Mouse (Mus musculus): Measurements from ENCODE around the gene Rrm1.
"Not testable (repeated sequence)": the region's sequence is repeated elsewhere in the genome, so short reads cannot be mapped to it uniquely, and the experiment has no call there.

The Rrm1 gene

DNA sequence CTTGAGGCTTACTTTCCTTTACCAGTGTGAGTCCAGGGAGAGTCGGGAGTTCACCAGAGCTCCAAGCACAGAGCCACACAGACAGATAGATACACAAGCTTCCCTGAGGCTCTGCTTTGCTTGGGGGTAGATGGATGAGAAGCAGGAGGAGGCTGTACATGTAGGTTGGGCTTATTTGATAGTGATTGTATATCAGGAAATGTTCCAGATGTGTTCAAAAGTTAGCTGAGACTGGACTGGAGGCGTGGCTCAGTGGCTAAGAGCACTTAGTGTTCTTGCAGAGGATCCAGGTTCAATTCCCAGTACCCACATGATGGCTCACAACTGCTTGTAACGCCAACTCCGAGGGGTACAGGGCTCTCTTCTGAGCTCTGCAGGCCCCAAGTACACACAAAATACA is 36.9 kb downstream of the Rrm1 start:
- no peak for DNase-seq (ENCODE audit: inconsistent ontology term)

DNA sequence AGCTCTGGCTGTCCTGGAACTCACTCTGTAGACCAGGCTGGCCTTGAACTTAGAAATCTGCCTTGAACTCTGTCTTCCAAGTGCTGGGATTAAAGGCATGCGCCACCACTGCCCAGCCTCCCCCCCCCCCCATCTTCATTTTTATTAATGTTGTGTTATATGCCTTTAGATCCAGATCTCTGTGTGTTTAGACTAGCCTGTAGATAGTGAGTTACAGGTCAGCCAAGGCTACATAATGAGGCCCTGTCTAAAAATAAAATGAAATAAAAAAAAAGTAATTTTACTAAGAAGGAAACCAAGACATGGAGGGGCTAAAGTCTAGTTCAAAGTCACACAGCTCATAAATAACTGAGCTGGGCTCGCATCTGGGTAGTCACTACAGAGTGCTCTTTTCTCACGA is 37.4 kb downstream of the Rrm1 start:
- no peak for DNase-seq (ENCODE audit: inconsistent ontology term)

DNA sequence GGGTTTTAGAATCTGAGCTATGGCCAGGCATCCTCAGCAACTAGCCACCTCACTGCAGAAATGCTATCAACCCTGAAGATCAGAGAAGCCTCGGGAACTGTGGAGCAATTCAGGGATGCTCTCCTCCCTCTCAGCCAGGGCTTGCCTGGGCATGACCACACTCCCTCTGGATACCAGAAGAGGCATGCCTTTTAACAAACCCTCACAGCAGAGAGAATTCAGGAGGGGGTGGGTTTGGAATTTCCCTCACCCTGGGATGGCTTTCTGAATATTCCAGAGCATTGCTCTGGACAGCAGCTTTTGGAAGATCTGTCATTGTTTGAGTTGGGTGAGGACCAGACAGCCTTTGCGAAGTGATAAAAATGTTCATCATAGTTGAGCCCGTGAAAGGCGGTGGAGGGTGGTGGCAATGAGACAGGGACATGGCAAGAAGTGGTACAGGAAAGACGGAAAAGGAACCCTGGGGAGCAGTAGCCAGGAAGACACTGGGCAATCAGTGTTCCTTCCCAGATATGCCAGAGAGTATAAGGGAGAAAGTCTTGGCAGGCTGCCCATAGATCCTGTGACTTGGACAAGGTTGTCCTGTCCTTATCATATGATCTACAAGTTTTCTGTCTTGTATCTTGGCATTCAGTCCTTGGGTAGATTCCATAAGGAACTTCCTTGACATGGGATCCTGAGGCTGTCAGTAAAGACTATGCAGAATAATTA is 38.0 kb downstream of the Rrm1 start:
- peak; percentile 85 for DNase-seq (ENCODE audit: inconsistent ontology term)

DNA sequence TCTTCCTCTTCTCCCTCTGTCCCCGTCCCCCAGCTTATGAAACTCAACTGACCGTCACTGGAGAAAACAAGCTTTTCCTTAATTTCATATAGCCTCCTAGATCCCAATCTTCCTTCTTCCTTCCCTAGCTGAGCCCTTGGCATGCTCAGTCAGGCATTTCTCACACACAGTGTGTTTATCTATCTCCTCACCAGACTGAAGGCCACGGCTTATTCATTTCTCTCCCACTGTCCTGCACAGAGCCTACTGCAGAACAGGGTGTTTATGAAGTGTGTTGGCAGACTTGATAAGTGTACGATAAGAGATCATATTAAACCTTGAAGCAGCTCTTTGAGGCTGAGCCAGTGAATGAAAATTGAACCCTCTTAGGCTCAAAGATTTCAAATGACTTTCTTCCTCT is 39.3 kb downstream of the Rrm1 start:
- no peak for DNase-seq (ENCODE audit: inconsistent ontology term)

DNA sequence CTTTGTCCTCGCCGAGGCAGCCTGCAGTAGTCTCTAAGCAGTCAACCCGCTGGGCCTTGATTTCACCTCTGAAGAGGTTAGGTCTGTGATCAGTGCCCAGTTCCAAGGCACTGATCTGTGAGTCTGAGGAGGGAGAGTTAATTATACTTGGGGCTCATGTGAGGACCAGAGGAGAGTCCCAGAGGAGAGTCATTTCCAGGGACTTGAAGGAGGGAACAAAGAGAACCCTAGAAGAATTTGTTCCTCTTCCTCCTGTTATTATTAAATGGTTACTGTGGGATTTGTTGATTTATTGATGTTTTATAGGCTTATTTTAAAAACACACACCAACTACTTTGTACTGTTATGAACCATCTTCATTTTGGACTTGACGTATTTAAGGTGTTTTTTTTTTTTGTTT is 40.1 kb downstream of the Rrm1 start, which contains the start of gene Olfr543:
Gene Olfr543 (minus strand): TSS at position 101 of the 400 bp plus-strand sequence.
- no peak for DNase-seq (ENCODE audit: inconsistent ontology term)

DNA sequence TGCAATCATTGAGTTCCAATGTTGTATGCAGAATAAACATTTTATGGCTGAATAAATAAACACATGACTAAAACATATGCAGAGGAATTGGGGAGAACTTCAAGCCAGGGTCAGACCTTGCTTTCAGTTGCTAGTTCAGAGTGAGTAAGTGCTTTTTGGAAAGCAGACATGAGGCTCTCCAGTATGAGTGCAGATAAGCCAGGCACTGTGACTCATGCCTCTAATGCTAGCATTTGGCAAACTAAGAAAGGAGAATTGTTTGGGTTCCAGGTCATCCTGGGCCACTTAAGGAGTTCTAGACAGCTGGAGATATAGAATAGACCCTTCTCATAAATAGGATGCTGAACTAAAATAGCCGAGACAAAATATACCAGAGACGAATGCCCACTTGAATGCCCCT is 42.2 kb downstream of the Rrm1 start:
- DNase-seq (ENCODE audit: inconsistent ontology term): peak; percentile 19

DNA sequence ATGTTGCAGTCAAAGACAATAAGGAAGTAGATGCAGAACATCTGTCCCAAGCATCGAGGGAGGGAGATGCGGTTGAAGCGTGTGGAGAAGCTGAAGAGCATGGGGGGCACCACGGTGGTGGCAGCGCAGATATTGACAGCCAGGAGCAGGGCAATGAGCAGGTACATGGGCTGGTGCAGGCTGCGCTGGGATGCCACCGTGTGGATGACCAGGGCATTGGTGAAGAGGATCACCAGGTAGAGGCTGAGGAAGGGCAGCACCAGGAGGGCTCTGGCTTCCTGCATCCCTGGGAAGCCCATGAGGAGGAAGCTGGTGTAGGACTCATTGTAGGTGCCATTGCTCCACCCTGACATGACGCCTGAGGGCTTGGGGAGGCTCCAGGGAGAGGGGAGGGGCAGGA is 43.3 kb downstream of the Rrm1 start:
- not testable (repeated sequence) for DNase-seq (ENCODE audit: inconsistent ontology term)

DNA sequence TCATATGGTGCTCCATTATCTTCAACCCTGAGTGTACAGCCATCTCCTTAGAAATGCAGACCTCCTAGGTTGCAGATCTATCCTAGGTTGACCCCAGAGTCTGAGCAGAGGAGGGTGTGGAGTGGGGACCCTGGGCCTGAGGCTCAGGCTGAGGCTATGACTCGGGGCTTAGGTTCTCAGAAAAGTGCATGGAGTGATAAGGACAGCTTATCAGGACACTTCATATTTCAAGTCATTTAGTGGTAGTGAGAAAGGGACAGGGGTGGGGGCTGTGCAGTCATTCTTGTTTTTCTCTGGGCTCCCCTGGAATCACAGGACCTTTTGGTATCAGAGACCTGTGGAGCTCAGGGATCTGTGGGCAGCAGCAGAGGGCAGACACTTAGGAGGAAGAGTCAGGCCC is 44.6 kb downstream of the Rrm1 start:
- DNase-seq (ENCODE audit: inconsistent ontology term): no peak

DNA sequence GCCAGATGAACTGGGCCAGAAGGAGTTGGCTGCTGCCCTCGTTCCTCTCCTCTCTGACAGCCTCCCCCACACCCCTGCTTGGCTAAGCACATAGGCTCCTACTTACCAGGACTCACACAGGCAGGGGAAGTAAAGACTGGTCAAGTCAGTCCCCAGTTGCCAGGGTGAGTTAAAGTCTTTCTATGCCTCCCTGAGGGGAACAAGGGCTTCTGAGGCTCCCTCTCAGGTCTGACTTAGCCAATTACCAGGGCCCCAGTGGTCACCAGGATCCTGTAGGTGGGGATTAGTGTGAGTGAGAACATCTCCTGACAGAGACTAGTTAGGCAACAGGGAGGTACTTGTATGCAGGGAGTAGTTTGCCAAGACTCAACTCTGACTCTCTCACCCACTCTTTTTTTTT is 46.7 kb downstream of the Rrm1 start, which contains the start of gene Olfr544:
Gene Olfr544 (minus strand): TSS at position 153 of the 400 bp plus-strand sequence.
- no peak for DNase-seq (ENCODE audit: inconsistent ontology term)

DNA sequence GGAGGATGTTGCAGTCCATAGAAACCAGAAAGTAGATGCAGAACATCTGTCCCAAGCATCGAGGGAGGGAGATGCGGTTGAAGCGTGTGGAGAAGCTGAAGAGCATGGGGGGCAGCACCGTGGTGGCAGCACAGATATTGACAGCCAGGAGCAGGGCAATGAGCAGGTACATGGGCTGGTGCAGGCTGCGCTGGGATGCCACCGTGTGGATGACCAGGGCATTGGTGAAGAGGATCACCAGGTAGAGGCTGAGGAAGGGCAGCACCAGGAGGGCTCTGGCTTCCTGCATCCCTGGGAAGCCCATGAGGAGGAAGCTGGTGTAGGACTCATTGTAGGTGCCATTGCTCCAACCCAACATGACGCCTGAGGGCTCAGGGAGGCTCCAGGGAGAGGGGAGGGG is 52.9 kb downstream of the Rrm1 start:
- not testable (repeated sequence) for DNase-seq (ENCODE audit: inconsistent ontology term)

DNA sequence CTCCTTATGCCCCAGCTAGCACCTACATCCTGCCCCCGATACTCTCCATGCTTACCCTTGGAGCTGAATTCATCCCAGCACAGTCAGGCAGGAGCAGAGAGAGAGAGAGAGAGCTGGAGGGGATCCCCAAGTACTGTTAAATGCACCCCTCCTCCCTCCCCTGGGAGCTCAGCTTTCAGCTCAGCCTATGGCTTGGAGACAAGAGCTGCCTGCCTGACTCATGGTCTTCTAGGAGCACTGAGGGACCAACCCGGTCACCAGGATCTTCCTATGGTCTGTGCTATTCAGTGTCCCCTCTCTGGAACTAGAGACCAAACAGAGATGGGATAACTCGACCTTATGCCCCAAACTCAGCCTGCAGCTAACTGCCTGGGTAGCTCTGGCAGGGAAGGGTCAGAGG is 58.0 kb downstream of the Rrm1 start, which contains the start of gene Olfr545:
Gene Olfr545 (minus strand): TSS at position 101 of the 400 bp plus-strand sequence.
- no peak for DNase-seq (ENCODE audit: inconsistent ontology term)

DNA sequence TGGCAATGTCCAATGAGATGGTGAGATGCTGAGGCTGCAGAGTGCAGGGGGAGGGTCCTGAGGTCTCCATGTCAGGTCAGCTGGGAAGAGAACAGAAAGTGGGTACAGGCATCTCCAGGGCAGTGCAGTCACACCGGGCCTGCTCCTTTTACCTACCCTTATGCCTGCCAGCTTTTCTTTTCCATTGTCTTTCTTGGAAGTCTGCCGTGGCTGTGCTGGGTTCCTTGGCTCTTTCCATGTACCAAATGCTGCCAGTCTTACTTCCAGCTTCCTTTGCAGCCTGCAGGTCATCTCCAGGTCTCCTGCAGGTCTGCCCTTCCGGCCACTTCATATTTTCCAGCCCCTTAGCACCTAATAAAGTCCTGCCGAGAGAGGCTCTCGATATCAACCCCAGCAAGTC is 60.5 kb downstream of the Rrm1 start:
- no peak for DNase-seq (ENCODE audit: inconsistent ontology term)

DNA sequence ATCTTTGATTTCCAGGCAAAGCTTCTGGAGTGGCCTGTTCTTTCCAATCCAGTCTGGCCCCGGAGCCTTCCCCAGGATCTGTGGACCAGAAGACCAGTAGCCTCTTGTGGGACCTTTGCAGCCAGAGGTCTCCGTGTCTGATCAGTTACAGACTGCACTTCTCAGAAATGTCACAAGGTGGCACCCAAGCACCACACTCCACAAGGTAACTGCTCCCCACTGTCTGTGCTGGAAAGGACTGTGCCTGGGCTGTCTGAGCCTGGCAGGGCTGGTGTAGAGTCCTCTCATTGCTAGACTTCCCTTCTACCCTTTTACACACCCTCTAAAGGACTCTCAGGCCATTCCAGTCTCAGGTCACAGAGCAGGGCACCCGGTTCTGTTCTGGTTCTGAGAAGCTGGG is 65.4 kb downstream of the Rrm1 start:
- peak; percentile 69 for DNase-seq (ENCODE audit: inconsistent ontology term)

DNA sequence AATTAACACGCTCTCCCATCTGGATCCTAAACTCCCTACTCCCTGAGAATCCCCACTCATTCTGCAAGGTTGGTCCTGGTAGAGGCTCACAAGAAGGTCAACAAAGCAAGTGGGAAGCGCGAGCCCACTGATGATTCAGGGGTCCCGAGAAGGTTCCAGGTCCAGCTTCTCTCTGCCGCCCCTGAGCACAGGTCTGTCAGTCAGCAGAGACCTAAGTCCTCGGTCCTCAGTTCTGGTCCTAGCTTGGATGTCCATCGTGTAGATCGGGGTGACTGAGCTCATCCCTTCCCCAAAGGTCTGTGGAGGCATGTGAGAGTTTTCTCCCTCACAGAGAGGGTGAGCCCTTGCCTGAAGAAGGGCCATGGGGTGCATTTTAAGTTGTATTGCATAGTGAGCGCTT is 66.6 kb downstream of the Rrm1 start:
- DNase-seq (ENCODE audit: inconsistent ontology term): no peak

DNA sequence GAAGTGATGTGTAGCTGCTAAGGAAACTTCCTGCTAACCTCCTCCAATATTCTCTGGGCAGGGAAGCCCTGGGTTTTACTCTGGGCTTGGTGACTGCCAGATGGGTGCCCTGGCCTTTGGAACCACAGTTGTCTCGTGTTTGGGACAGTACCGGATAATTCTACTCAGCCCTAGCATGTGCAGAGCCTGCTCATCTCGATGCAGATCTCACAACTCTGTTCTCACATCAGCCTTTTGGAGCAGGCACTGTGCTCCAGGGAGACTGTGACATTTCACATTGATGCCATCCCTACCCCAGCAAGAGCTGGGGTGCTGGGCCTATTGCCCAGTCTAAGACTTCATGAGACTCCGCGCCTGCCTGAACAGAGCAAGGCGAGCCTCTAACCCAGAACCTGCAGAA is 67.2 kb downstream of the Rrm1 start:
- DNase-seq (ENCODE audit: inconsistent ontology term): no peak

DNA sequence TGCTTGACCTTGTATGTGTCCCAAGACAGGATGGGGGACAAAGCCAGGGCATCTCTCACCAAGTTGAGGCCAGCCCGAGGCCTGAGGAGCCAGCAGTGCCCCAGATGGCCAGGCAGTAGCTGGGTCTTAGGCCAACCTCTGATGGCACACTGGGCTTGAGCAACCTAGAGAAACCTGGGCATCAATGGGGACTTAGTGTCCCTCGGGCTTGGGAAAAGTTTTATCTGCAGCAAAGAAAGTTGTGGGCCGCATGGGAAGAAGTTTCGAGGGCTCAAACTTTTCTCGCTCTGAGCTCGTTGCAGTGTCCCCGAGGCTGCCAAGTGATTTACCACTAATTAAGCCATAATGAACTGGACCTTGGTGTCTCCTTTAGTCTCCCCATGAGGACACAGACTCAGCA is 68.2 kb downstream of the Rrm1 start:
- no peak for DNase-seq (ENCODE audit: inconsistent ontology term)

DNA sequence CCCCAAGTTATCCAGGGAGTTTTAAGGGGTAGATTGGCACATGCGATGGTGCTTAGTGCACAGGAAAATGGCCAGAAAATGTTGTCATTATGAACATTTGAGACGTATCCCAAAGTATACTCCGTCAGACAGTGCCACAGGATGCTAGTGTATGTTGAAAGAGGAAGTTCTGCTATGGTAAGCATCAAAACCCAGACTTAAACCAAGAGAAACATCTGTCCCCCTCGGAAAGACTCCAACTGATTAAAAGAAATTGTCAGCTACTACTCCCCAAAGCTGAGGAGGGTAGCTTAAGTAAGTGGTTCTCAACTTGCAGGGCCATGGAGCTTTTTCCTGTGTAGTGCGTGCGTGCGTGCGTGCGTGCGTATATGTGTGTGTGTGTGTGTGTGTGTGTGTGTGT is 70.4 kb downstream of the Rrm1 start:
- no peak for DNase-seq (ENCODE audit: inconsistent ontology term)

DNA sequence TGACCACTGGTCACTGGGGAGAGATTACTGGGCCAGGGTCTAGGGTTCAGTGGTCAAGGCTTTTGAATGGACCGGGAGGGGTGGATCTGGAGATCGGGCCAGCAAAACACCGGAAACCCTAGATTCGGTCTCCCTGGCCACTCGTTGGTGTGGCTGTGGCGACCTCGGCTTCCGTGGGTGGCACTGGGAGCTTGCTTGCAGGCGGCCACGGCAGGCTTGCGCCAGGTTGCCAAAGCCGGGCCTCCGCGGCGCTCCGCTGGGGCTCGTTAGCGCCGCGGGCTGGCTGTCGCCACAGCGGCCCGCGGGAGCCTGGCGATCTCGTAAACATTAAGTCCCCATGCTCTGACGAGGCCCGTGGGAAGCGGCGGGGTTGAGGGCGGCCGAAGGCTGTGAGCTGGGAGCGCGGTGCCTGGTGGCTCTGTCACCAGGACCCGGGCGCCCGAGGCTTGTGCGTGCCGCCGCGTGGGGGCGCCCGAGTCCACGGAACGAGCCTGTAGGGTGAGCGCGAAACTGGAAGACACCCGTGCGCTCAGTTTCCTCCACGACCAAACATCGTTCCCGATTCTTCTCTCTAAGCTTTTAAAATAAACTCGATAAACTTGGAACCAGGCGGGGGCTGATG is 71.4 kb downstream of the Rrm1 start:
- DNase-seq (ENCODE audit: inconsistent ontology term): peak; percentile 89

DNA sequence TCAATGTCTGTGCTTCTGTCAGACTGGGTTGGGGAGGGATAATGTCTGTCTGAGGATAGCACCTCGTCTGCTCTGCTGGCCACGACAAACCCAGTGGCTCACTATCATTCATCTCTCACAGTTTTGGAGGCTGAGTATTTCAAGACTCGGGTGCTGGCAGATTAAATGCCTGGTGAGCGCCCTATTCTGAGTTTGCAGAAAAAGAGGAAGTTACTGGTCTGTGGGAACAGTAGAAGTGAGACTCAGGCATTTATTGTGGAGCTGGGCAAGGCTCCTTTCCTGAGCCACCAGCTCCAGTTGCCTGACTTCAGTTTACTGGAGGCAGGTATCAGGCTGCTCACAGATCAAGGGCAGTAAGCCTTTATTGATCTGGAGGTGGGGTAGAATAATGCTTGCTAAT is 72.6 kb downstream of the Rrm1 start:
- no peak for DNase-seq (ENCODE audit: inconsistent ontology term)

DNA sequence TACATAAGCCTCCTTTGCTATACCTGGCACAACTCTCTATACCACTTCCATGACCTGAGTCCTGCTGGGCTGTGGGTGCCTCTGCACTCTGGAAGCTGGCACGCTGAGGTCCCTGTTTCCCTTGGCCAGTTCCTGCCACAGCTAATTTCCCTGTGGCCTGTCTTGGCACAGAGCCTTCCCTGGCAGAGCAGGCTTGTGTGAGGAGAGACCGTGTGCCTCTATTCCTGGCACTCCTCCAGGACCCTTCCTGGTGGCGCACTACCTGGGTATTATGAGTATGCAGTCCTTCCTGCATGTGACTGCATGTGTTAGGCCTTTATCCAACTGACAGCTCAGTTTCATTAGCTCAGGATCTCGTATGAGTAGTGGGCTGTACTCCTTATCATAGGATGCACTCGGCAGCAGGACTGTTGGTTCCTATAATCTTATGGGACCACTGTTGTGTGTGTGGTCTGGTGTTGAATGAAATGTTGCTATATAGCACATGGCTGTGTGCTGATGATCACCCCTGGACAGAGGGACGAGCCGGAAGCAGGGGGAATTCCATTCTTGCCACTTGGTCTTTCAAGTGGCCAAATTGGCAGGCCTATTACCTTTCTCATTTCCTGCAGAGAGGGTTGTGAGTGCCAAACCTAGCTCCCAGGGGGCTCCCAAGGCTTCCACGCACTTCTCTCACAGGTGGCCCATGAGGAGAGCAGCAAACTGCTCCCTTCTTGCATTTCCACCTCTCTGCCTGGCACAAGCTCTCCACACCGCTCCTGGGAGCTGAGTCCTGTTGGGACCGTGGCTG is 75.0 kb downstream of the Rrm1 start:
- peak; percentile 65 for DNase-seq (ENCODE audit: inconsistent ontology term)

DNA sequence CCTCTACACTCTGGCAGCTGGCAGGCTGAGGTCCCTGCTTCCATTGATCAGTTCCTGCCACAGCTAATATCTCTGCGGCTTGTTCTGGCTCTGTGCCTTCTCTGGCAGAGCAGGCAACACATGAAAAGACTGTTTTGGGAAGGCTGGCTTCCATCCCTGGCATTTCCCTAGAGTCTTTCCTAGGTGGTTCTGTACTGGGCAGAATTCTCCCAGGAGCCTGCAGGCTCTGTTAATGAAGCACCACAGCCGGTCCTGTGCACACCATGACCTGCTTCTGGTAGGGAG is 75.5 kb downstream of the Rrm1 start:
- no peak for DNase-seq (ENCODE audit: inconsistent ontology term)
